Mouse (Mus musculus) regulatory T cell (primary cell): ENCODE data around the gene Acp7.

ENCODE experiments used
- in situ Hi-C: fragments of 300-600 bp; cut with MboI, MseI; formaldehyde crosslinking; loops from one replicate; pipeline ENCODE4 v1.15.1; 2025; ENCODE audit warnings: high pct_unique_total_duplicates

Gene Acp7

GRCm38 (mm10) chr7:28577826-28578542, 53.1 kb downstream of the Acp7 start:
- in situ Hi-C loops: no loop called here

- in situ Hi-C loops: no loop called here
Measured at GRCm38 (mm10) chr7:28576271-28576914, 54.7 kb downstream of the Acp7 start.

GRCm38 (mm10) chr7:28575597-28575996, 55.5 kb downstream of the Acp7 start:
- in situ Hi-C loops: no loop called here

- in situ Hi-C loops: loop anchor here (5.0 kb wide), 1 partner anchor 104 kb away; no protein-coding TSS in a partner anchor
Measured at GRCm38 (mm10) chr7:28573236-28573635, 57.9 kb downstream of the Acp7 start.

GRCm38 (mm10) chr7:28572689-28573088, 58.4 kb downstream of the Acp7 start:
- in situ Hi-C loops: loop anchor here (5.0 kb wide), 1 partner anchor 105 kb away; no protein-coding TSS in a partner anchor

GRCm38 (mm10) chr7:28570982-28571682, 60.0 kb downstream of the Acp7 start:
- in situ Hi-C loops: loop anchor here (5.0 kb wide), 1 partner anchor 106 kb away; no protein-coding TSS in a partner anchor

GRCm38 (mm10) chr7:28570291-28570981, 60.7 kb downstream of the Acp7 start:
- in situ Hi-C loops: loop anchor here (5.0 kb wide), 1 partner anchor 107 kb away; no protein-coding TSS in a partner anchor

GRCm38 (mm10) chr7:28568253-28568652, 62.9 kb downstream of the Acp7 start:
- in situ Hi-C loops: loop anchor here (5.0 kb wide), 1 partner anchor 34 kb away; no protein-coding TSS in a partner anchor

GRCm38 (mm10) chr7:28567539-28567938, 63.6 kb downstream of the Acp7 start:
- in situ Hi-C loops: loop anchor here (5.0 kb wide), 1 partner anchor 35 kb away; no protein-coding TSS in a partner anchor

GRCm38 (mm10) chr7:28565407-28565806, 65.7 kb downstream of the Acp7 start:
- in situ Hi-C loops: loop anchor here (5.0 kb wide), 1 partner anchor 37 kb away; no protein-coding TSS in a partner anchor

- in situ Hi-C loops: no loop called here
Measured at GRCm38 (mm10) chr7:28562951-28563350, 68.2 kb downstream of the Acp7 start.

- in situ Hi-C loops: no loop called here
Measured at GRCm38 (mm10) chr7:28562371-28562770, 68.8 kb downstream of the Acp7 start.

- in situ Hi-C loops: no loop called here
Measured at GRCm38 (mm10) chr7:28561967-28562366, 69.2 kb downstream of the Acp7 start.

- in situ Hi-C loops: no loop called here
Measured at GRCm38 (mm10) chr7:28560856-28561255, 70.3 kb downstream of the Acp7 start.

- in situ Hi-C loops: no loop called here
Measured at GRCm38 (mm10) chr7:28558486-28558885, 72.6 kb downstream of the Acp7 start.

- in situ Hi-C loops: no loop called here
Measured at GRCm38 (mm10) chr7:28557708-28558107, 73.4 kb downstream of the Acp7 start.
